Comparison of ENCODE assay signal across 8 mouse cellular contexts in the genomic region with DNA sequence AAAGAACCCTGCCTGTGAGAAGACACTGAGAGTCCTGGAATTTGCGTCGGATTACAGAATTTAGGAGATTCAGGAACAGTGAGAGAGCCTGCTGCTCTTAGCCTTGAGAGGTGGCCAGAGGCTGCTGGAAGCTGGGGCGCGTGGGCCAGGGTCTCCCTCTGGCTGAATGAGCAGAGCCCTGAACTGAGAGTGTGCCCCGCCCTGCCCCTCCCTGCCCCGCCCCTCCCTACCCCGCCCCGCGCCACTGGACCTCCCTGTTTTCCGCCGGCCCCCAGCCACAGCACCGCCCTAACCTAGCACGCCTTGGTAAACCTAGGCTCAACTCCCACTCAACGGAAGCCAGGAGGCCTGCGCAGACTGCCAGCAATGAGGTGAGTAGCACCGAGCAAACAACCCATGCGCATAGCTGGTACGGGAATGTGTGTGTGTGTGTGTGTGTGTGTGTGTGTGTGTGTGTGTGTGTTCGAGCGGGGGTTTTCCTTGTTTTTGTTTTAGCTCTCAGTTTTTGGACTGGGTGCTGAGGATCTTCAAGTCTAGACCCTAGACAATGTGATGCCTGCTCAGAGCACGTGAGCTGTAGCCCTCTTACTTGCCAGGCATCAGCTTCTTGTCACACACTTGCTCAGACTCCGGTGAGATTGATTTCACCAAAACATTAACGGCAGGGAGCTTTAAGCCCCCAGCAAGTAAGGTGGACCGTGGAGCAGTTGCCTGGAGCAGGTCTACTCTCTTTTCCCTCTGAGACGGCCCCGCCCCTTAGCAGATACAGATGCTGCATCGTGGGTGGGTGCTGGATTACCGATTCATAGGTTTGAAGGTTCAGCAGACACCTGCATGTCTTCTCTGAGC. TPM values are rescaled to one million over a fixed set of nuclear protein-coding genes. Genes with fewer than 3 reads are reported as not detected.
DNase-seq lines count a peak whose midpoint lies in the region; ATAC-seq and TF ChIP-seq lines count a peak whose summit lies in the region.

A gene (plus strand): TSS at position 290 of the 849 bp plus-strand sequence.

- no peak for TF ChIP-seq CTCF in bone marrow macrophage, adult 2 months (IDR thresholded peaks at IDR 0.05; ENCODE audit: low read depth, low read length)

- TF ChIP-seq POLR2A in bone marrow macrophage, adult 2 months (IDR thresholded peaks at IDR 0.05; ENCODE audit: borderline replicate concordance, low read depth, low read length) = no peak

- H3K4me1 ChIP-seq in bone marrow macrophage, adult 2 months (ENCODE audit: control insufficient read depth, insufficient read depth, low read length) = peaks cover 9% of the 10 kb centered on the region

- ATAC-seq in granulocyte monocyte progenitor cell, adult 5-6 weeks (replicated peaks; ENCODE audit: poor library complexity, severe bottlenecking) = peak; percentile 99

- 24% methylated on average over 20 of the region's 28 CpGs for WGBS in macrophage (ENCODE audit: missing documents)

- H3K79me2 ChIP-seq in macrophage (ENCODE audit: inconsistent target) = no peaks in the 10 kb centered on the region

- intact Hi-C loops in left cerebral cortex, postnatal 14 days (cut with DNase I) = no loop called here

- H3K4me3 ChIP-seq in bone marrow macrophage, adult 2 months (ENCODE audit: insufficient read depth, low read length) = peak within 1 kb of the TSS; percentile 55
- peak within 1 kb of the TSS; percentile 20; the same call in 1 of the 2 replicates for H3K4me3 ChIP-seq in macrophage (ENCODE audit: inconsistent target)

- DNase-seq in left cerebral cortex, adult 18-20 months (ENCODE audit: low spot score in 2 of 2) = peak; percentile 25 to 31
- DNase-seq in left cerebral cortex, adult 11 months (ENCODE audit: low spot score) = no peak
- peak; percentile 7 to 28 for DNase-seq in left cerebral cortex, postnatal 14 days (ENCODE audit: low spot score in 2 of 2)
- peak; percentile 28 for DNase-seq in right cerebral cortex, postnatal 25 days
- no peak for DNase-seq in c-Kit-positive CD71-positive TER-119-positive erythroid progenitor cells, embryonic 14.5 days (ENCODE audit: low spot score)

- H3K27ac ChIP-seq in bone marrow macrophage, adult 2 months (ENCODE audit: insufficient read depth, low read depth, low read length) = no peak within 1 kb of the TSS
- H3K27ac ChIP-seq in macrophage = no peak within 1 kb of the TSS

- no peaks in the 10 kb centered on the region for H3K36me3 ChIP-seq in macrophage (ENCODE audit: inconsistent target)

RNA-seq across cellular contexts. Expression of the gene that starts here (rescaled TPM):
- total RNA-seq in left cerebral cortex, adult 18-20 months (2021) = 1 to 10 TPM; 2.4 to 3.4 TPM
- 4.5 and 7.5 TPM in 2 replicates for polyA plus RNA-seq in bone marrow macrophage, adult 2 months (2012; ENCODE audit: insufficient read depth, insufficient read length, missing spikeins)
- 1.1 TPM in 1 of 2 replicates, not detected in the other for total RNA-seq in granulocyte monocyte progenitor cell, adult 5-6 weeks (2014; fragmentation: Nextera tagmentation)
- total RNA-seq in granulocyte monocyte progenitor cell, adult 5-6 weeks (2017) = not detected in 2 replicates
- 1 to 10 TPM; 2.9 to 3.4 TPM for total RNA-seq in left cerebral cortex, postnatal 14 days (2021)
- 1 to 10 TPM in 5 of 26 experiments, under 1 TPM in 5, not detected in 16; 0.29 to 2.0 (median 0.95) TPM for total RNA-seq in macrophage (2018; cell fraction: chromatin; rRNA removed)
- under 1 TPM in 21 of 26 experiments, not detected in 5; 0.14 to 0.99 (median 0.38) TPM for total RNA-seq in macrophage (2018; cell fraction: cytosol; rRNA removed)
- total RNA-seq in macrophage (2018; cell fraction: nucleus; rRNA removed) = 1 to 10 TPM in 10 of 26 experiments, under 1 TPM in 7, not detected in 9; 0.25 to 3.1 (median 1.1) TPM
- 0.36 to 0.91 TPM (median 0.59 TPM) in 3 replicates for polyA plus RNA-seq in macrophage (2018)

Comparison
In these comparisons a context has a peak if more than half of its experiments do, and no peak if none do; other contexts are left out.
1. DNase-seq: peak in left cerebral cortex, adult 18-20 months (2 of 2), left cerebral cortex, postnatal 14 days (2 of 2) and right cerebral cortex, postnatal 25 days (single experiment); none in left cerebral cortex, adult 11 months (single experiment) and c-Kit-positive CD71-positive TER-119-positive erythroid progenitor cells, embryonic 14.5 days (single experiment).